Mouse (Mus musculus): ENCODE measurements around the gene Fcgbp.
"Not testable (repeated sequence)": the region's sequence is repeated elsewhere in the genome, so short reads cannot be mapped to it uniquely, and the experiment has no call there.

Fcgbp gene

GRCm38 (mm10) chr7:28149841-28150240 is 78.8 kb downstream of the Fcgbp start:
- DNase-seq (ENCODE audit: low read depth, low spot score) = no peak

DNA sequence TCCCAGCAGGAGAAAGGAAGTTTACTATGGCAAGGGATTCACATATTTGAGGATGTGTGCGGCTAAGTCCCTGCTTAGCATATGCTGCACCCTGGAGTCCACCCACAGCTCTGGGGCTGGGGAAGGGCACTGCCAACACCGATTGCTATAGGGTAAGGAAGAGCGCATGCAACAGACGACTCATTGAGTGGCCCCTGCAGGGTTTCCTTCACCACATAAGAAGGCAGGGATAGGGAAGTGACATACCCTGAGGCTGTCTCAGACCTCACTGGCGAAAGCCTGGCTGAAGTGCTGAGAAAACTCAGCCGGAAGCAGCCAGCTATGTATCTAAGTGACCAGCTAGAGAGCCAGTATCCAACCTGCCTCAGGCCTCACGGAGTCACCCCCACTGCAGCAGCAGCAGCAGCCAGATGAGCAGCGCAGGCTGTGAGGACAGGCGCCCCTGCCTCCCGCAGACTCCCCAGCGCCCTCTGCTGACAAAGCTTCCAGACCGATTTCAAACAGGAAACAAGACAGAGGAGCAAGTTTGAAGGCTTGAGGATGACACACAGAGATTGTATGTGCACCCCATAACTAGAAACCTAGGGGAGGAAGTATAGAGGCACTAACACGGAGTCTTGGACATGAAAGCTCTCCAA is 80.7 kb downstream of the Fcgbp start:
- DNase-seq (ENCODE audit: low read depth, low spot score) = no peak

DNA sequence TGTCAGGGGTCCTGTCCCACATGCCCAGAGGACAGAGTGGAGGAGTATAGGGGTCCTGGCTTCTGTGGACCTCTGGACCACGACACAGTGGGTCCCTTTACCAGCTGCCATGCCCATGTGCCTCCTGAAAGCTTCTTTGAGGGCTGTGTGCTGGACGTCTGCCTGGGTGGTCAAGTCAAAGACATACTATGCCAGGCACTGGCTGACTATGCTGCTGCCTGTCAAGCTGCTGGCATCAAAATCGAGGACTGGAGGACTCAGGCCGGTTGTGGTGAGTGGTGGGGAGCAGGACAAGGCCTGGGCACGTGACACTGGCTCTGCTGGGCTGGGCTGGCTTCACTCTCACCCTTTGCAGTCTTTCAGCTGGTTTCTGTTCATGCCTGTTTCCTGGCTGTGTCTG is 82.6 kb downstream of the Fcgbp start:
- DNase-seq (ENCODE audit: low read depth, low spot score) = not testable (repeated sequence)

DNA sequence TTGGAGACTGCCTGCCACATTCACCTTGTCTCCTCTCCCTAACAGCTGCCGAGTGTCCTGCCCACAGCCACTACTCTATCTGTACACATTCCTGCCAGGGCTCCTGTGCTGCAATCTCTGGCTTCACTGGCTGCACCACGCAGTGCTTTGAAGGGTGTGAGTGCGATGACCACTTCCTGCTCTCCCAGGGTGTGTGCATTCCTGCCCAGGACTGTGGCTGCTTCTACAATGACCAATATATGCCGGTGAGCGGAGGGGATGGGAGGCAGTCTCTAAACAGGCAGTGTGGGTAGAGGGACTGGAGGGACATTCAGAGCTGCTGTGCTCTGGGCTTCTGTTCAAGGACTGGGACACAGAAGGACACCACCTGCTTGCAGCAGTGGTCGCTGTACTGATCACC is 88.3 kb downstream of the Fcgbp start:
- no peak for DNase-seq (ENCODE audit: low read depth, low spot score)

- no peak for DNase-seq (ENCODE audit: low read depth, low spot score)
Observed at GRCm38 (mm10) chr7:28159893-28160292, 88.9 kb downstream of the Fcgbp start.

DNA sequence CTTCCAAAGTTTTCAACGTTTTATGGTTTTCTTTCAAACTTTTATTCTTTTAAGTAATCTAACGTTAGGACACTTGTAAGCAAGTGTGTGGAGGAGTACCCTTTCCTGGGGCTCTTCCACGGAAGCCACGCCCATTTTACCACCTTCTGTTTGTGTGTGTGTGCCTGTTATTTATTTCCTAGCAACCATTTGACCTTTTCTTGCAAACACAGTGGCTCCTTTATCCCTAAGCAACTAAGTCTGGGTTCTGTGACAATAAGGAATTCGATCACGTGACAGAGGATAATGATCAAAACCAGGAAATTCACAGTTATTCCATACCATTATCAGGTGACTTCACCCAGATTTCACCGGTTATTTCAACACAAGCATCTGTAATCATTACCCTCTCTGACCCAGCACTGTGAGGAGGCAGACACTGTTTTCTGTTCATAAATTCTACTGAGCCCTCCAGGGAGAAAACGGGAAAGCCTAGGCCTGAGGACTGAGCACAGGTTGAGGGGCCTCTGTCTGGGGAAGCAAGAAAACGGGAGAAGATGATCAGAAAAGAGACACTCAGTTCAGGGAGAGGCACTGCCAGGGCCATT is 90.2 kb downstream of the Fcgbp start:
- DNase-seq (ENCODE audit: low read depth, low spot score) = no peak

DNA sequence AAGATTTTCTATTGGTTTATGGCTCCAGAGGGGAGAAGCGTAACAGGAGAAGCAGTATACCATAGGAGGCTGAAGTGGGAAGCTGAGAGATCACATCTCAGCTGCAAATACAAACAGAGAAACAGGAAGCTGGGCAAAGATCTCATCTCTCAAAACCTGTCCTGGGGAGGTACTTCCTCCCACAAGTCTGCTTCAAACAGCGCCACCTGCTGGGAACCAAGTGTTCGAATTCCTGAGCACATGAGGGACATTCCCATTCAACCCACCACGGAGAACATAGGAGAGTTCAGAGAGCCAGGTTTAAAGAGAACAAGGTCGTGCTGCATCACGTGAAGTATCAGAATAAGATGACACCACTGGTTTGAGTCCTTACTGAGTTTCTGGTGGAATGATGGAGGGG is 94.4 kb downstream of the Fcgbp start:
- DNase-seq (ENCODE audit: low read depth, low spot score) = no peak

GRCm38 (mm10) chr7:28168320-28169115 is 97.5 kb downstream of the Fcgbp start:
- DNase-seq (ENCODE audit: low read depth, low spot score) = peak; percentile 70

- peak; percentile 93 for DNase-seq (ENCODE audit: low read depth, low spot score)
Observed at GRCm38 (mm10) chr7:28169489-28170422, 98.7 kb downstream of the Fcgbp start, which contains the start of gene Fbl. TSS of gene Fbl (plus strand) at chr7:28169710.
